Mouse (Mus musculus): Measurements from ENCODE around the gene Dstyk.

GRCm38 (mm10) chr1:132436320-132436958 is 19.1 kb downstream of the Dstyk start:
- TF ChIP-seq TCF12 (IDR thresholded peaks at IDR 0.05; ENCODE audit: low read depth, low read length): no peak
- TF ChIP-seq EP300 (IDR thresholded peaks at IDR 0.05; ENCODE audit: low read length): no peak
- TF ChIP-seq CTCF (conservative IDR thresholded peaks at IDR 0.05 in 1 of 2, IDR thresholded peaks at IDR 0.05 in 1 of 2; ENCODE audit: low read depth in 2 of 2, low read length in 2 of 2): no peak
- TF ChIP-seq CHD1 (IDR thresholded peaks at IDR 0.05; ENCODE audit: low read depth, low read length): no peak
- no peak for TF ChIP-seq MAX (IDR thresholded peaks at IDR 0.05; ENCODE audit: low read length)
- no peak for TF ChIP-seq MAFK (IDR thresholded peaks at IDR 0.05; ENCODE audit: insufficient replicate concordance, low read length)

Measured in CH12.LX (cell line).